Mouse (Mus musculus) forebrain, embryonic 10.5 days (tissue): ENCODE data around the gene Adamtsl3. TPM values are rescaled to one million over a fixed set of nuclear protein-coding genes. Genes with fewer than 3 reads are reported as not detected.

Source experiments
- DNase-seq: peaks from one replicate; pipeline ENCODE4 v3.0.0-alpha.2; 2017; ENCODE audit warnings: low spot score; ENCODE audit errors: extremely low spot score
- H3K27ac ChIP-seq: fragments of 300-500 bp; sonication (generic); 2 replicates; pipeline ENCODE4 v1.5.1; 2016; ENCODE audit warnings: mild to moderate bottlenecking
- H3K27me3 ChIP-seq: fragments of 300-500 bp; sonication (generic); 2 replicates; pipeline ENCODE4 v1.6.1; 2016; ENCODE audit warnings: mild to moderate bottlenecking; ENCODE audit not compliant: poor library complexity, severe bottlenecking
- H3K36me3 ChIP-seq: fragments of 300-500 bp; sonication (generic); replicated peaks from 2 replicates; pipeline ENCODE4 v1.6.1; 2016; ENCODE audit warnings: mild to moderate bottlenecking, moderate library complexity
- H3K4me1 ChIP-seq: fragments of 300-500 bp; sonication (generic); 2 replicates; pipeline ENCODE4 v1.6.1; 2016
- H3K4me3 ChIP-seq: fragments of 300-500 bp; sonication (generic); 2 replicates; pipeline ENCODE4 v1.5.1; 2016; ENCODE audit warnings: mild to moderate bottlenecking, moderate library complexity
- H3K9me3 ChIP-seq: fragments of 300-500 bp; sonication (generic); 2 replicates; pipeline ENCODE4 v1.6.1; 2016; ENCODE audit warnings: mild to moderate bottlenecking, moderate library complexity
- WGBS: fragments of 180-500 bp; shearing (Covaris S2); methylation state at CpG from one replicate; pipeline ENCODE4 v1.1.7; 2016; 5-methylcytosine and 5-hydroxymethylcytosine counted together
- polyA plus RNA-seq: library from polyadenylated mRNA; unstranded; fragments of >200 nt; fragmentation: Nextera tagmentation; extraction: Ambion mirVana; gene quantifications from 2 replicates; pipeline ENCODE4 v1.2.1, GENCODE M21; 2016

The Adamtsl3 gene
- polyA plus RNA-seq, 1 experiment from 2014 or later = not detected

GRCm38 (mm10) chr7:82492881-82493280, 157.4 kb downstream of the Adamtsl3 start:
- Histone ChIP-seq H3K27ac (no peak overlapping the region), H3K4me1 (no peaks in the 10 kb centered on the region), H3K27me3 (no peaks in the 10 kb centered on the region), H3K36me3 (no peaks in the 10 kb centered on the region), H3K9me3 (no peaks in the 10 kb centered on the region), H3K4me3 (no peak overlapping the region)
- WGBS = 91% methylated on average over 12 of the region's 12 CpGs
- no peak for DNase-seq

GRCm38 (mm10) chr7:82494220-82494619, 158.7 kb downstream of the Adamtsl3 start:
- no peak overlapping the region for H3K4me3 ChIP-seq
- no peak for DNase-seq
- no peaks in the 10 kb centered on the region for H3K27me3 ChIP-seq

GRCm38 (mm10) chr7:82497064-82497463, 161.6 kb downstream of the Adamtsl3 start:
- WGBS = 72% methylated on average over 4 of the region's 4 CpGs

More at GRCm38 (mm10) chr7:82494220-82494619, 158.7 kb downstream of the Adamtsl3 start:
- Histone ChIP-seq H3K36me3 (no peaks in the 10 kb centered on the region), H3K27ac (no peak overlapping the region), H3K9me3 (no peaks in the 10 kb centered on the region), H3K4me1 (no peaks in the 10 kb centered on the region)
- 70% methylated on average over 2 of the region's 2 CpGs for WGBS

GRCm38 (mm10) chr7:82501306-82501705, 165.8 kb downstream of the Adamtsl3 start:
- 89% methylated on average over 6 of the region's 6 CpGs for WGBS
- no peak for DNase-seq
- no peaks in the 10 kb centered on the region for H3K9me3 ChIP-seq
- H3K4me3 ChIP-seq = no peak overlapping the region
- H3K4me1 ChIP-seq = no peaks in the 10 kb centered on the region
- H3K27ac ChIP-seq = no peak overlapping the region
- H3K27me3 ChIP-seq = no peaks in the 10 kb centered on the region
- H3K36me3 ChIP-seq = no peaks in the 10 kb centered on the region

More at GRCm38 (mm10) chr7:82497064-82497463, 161.6 kb downstream of the Adamtsl3 start:
- H3K27ac ChIP-seq = no peak overlapping the region
- H3K9me3 ChIP-seq = no peaks in the 10 kb centered on the region
- no peak for DNase-seq
- H3K4me3 ChIP-seq = no peak overlapping the region
- H3K27me3 ChIP-seq = no peaks in the 10 kb centered on the region
- no peaks in the 10 kb centered on the region for H3K4me1 ChIP-seq
- H3K36me3 ChIP-seq = no peaks in the 10 kb centered on the region

GRCm38 (mm10) chr7:82502511-82502910, 167.0 kb downstream of the Adamtsl3 start:
- WGBS = 90% methylated on average over 5 of the region's 5 CpGs
- H3K27ac ChIP-seq = no peak overlapping the region
- H3K27me3 ChIP-seq = no peaks in the 10 kb centered on the region
- no peaks in the 10 kb centered on the region for H3K9me3 ChIP-seq
- H3K4me3 ChIP-seq = no peak overlapping the region
- DNase-seq = no peak
- no peaks in the 10 kb centered on the region for H3K36me3 ChIP-seq
- no peaks in the 10 kb centered on the region for H3K4me1 ChIP-seq

- no peaks in the 10 kb centered on the region for H3K36me3 ChIP-seq
- H3K4me1 ChIP-seq = no peaks in the 10 kb centered on the region
- H3K9me3 ChIP-seq = no peaks in the 10 kb centered on the region
- 21% methylated on average over 4 of the region's 4 CpGs for WGBS
- no peak overlapping the region for H3K27ac ChIP-seq
- H3K4me3 ChIP-seq = no peak overlapping the region
- peak; percentile 64 for DNase-seq
- no peaks in the 10 kb centered on the region for H3K27me3 ChIP-seq
Measured at GRCm38 (mm10) chr7:82504101-82504500, 168.6 kb downstream of the Adamtsl3 start.

GRCm38 (mm10) chr7:82530583-82530982, 195.1 kb downstream of the Adamtsl3 start:
- no peak overlapping the region for H3K4me3 ChIP-seq
- WGBS = 89% methylated on average over 5 of the region's 5 CpGs

GRCm38 (mm10) chr7:82531376-82531775, 195.9 kb downstream of the Adamtsl3 start:
- DNase-seq = no peak
- Histone ChIP-seq H3K4me3 (no peak overlapping the region), H3K36me3 (no peaks in the 10 kb centered on the region), H3K27me3 (no peaks in the 10 kb centered on the region), H3K4me1 (no peaks in the 10 kb centered on the region), H3K9me3 (no peaks in the 10 kb centered on the region), H3K27ac (no peak overlapping the region)
- WGBS = 90% methylated on average over 7 of the region's 7 CpGs

More at GRCm38 (mm10) chr7:82530583-82530982, 195.1 kb downstream of the Adamtsl3 start:
- Histone ChIP-seq H3K27me3 (no peaks in the 10 kb centered on the region), H3K27ac (no peak overlapping the region), H3K4me1 (no peaks in the 10 kb centered on the region), H3K9me3 (no peaks in the 10 kb centered on the region), H3K36me3 (no peaks in the 10 kb centered on the region)
- no peak for DNase-seq

- Histone ChIP-seq H3K9me3 (no peaks in the 10 kb centered on the region), H3K4me3 (no peak overlapping the region), H3K27me3 (no peaks in the 10 kb centered on the region), H3K4me1 (no peaks in the 10 kb centered on the region), H3K36me3 (no peaks in the 10 kb centered on the region), H3K27ac (no peak overlapping the region)
- WGBS = 75% methylated on average over 4 of the region's 4 CpGs
- DNase-seq = no peak
Measured at GRCm38 (mm10) chr7:82533188-82533587, 197.7 kb downstream of the Adamtsl3 start.

- Histone ChIP-seq H3K4me1 (no peaks in the 10 kb centered on the region), H3K36me3 (no peaks in the 10 kb centered on the region), H3K4me3 (no peak overlapping the region), H3K27ac (no peak overlapping the region), H3K9me3 (no peaks in the 10 kb centered on the region), H3K27me3 (no peaks in the 10 kb centered on the region)
- 90% methylated on average over 12 of the region's 12 CpGs for WGBS
- DNase-seq = no peak
Measured at GRCm38 (mm10) chr7:82533747-82534504, 198.4 kb downstream of the Adamtsl3 start.

- WGBS = 83% methylated on average over 6 of the region's 6 CpGs
- Histone ChIP-seq H3K4me1 (0 out of 2 replicates have a peak, but pooled peaks cover 10% of the 10 kb centered on the region), H3K4me3 (no peak overlapping the region), H3K9me3 (no peaks in the 10 kb centered on the region), H3K27ac (no peak overlapping the region), H3K27me3 (no peaks in the 10 kb centered on the region), H3K36me3 (no peaks in the 10 kb centered on the region)
- no peak for DNase-seq
Measured at GRCm38 (mm10) chr7:82544390-82544919, 209.0 kb downstream of the Adamtsl3 start.

- DNase-seq = no peak
- 84% methylated on average over 1 of the region's 1 CpGs for whole genome bisulfite sequencing
Measured at GRCm38 (mm10) chr7:82552005-82552404, 216.5 kb downstream of the Adamtsl3 start.

GRCm38 (mm10) chr7:82555803-82556202, 220.3 kb downstream of the Adamtsl3 start:
- Histone ChIP-seq H3K36me3 (no peaks in the 10 kb centered on the region), H3K4me3 (no peak overlapping the region), H3K9me3 (peaks cover 3% of the 10 kb centered on the region; the same call in 1 of the 2 replicates), H3K4me1 (no peaks in the 10 kb centered on the region), H3K27me3 (no peaks in the 10 kb centered on the region), H3K27ac (no peak overlapping the region)
- no peak for DNase-seq
- WGBS = 87% methylated on average over 5 of the region's 5 CpGs

More at GRCm38 (mm10) chr7:82552005-82552404, 216.5 kb downstream of the Adamtsl3 start:
- Histone ChIP-seq H3K9me3 (no peaks in the 10 kb centered on the region), H3K27ac (no peak overlapping the region), H3K4me1 (0 out of 2 replicates have a peak, but pooled peaks cover 7% of the 10 kb centered on the region), H3K27me3 (no peaks in the 10 kb centered on the region), H3K4me3 (no peak overlapping the region), H3K36me3 (no peaks in the 10 kb centered on the region)
